Mouse (Mus musculus) liver, adult 2 months (tissue): ENCODE measurements around the gene Cep112. TPM values are rescaled to one million over a fixed set of nuclear protein-coding genes. Genes with fewer than 3 reads are reported as not detected.
A peak's percentile ranks its signal among the peaks of the same experiment; 100 is the strongest.

Experiments used
- DNase-seq: peaks from one replicate; pipeline ENCODE4 v3.0.0-alpha.2; 2011; ENCODE audit warnings: low read depth, low spot score; ENCODE audit errors: extremely low read depth
- H3K27ac ChIP-seq: fragments of 200-500 bp; replicated peaks from 2 replicates; pipeline ENCODE4 v1.5.1; 2012; ENCODE audit warnings: low read depth, mild to moderate bottlenecking, control low read depth, inconsistent platforms, low read length; ENCODE audit not compliant: insufficient read depth
- H3K27me3 ChIP-seq: fragments of 200-500 bp; 2 replicates; pipeline ENCODE4 v1.6.1; 2012; ENCODE audit warnings: mild to moderate bottlenecking, moderate library complexity, low read length, inconsistent platforms; ENCODE audit not compliant: control insufficient read depth, insufficient read depth
- H3K36me3 ChIP-seq: fragments of 200-500 bp; 2 replicates; pipeline ENCODE4 v1.6.1; 2012; ENCODE audit warnings: low read length, inconsistent platforms; ENCODE audit not compliant: control insufficient read depth, insufficient read depth
- H3K4me1 ChIP-seq: fragments of 200-500 bp; 2 replicates; pipeline ENCODE4 v1.6.1; 2011; ENCODE audit warnings: low read length; ENCODE audit not compliant: control insufficient read depth, insufficient read depth
- H3K4me3 ChIP-seq: fragments of 200-500 bp; 2 replicates; pipeline ENCODE4 v1.5.1; 2011; ENCODE audit warnings: low read depth, mild to moderate bottlenecking, control low read depth, low read length, moderate library complexity; ENCODE audit not compliant: insufficient read depth
- H3K79me2 ChIP-seq: fragments of 200-500 bp; 2 replicates; pipeline ENCODE4 v1.6.1; 2012; ENCODE audit warnings: inconsistent platforms, mild to moderate bottlenecking, low read length, moderate library complexity; ENCODE audit not compliant: control insufficient read depth, insufficient read depth
- H3K9ac ChIP-seq: fragments of 200-500 bp; 2 replicates; pipeline ENCODE4 v1.6.1; 2012; ENCODE audit warnings: low read depth, mild to moderate bottlenecking, control low read depth, inconsistent platforms, low read length
- CTCF ChIP-seq: fragments of 200-500 bp; IDR thresholded peaks from 2 replicates; pipeline ENCODE4 v1.5.1; 2011; ENCODE audit warnings: low read depth, low read length, control low read depth
- POLR2A ChIP-seq: fragments of 200-500 bp; IDR thresholded peaks from 2 replicates; pipeline ENCODE4 v1.6.1; 2011; ENCODE audit warnings: low read length, control low read depth; ENCODE audit not compliant: insufficient read depth; ENCODE audit errors: extremely low read depth
- WGBS: fragments of 180-500 bp; shearing (Covaris S2); methylation state at CpG from one replicate; pipeline ENCODE4 v1.1.7; 2018; 5-methylcytosine and 5-hydroxymethylcytosine counted together
- polyA plus RNA-seq: library from polyadenylated mRNA; depleted of rRNA; stranded (reverse); fragments of >200 nt; gene quantifications from 2 replicates; pipeline ENCODE4 v1.2.3, GENCODE M21; 2012
- total RNA-seq: library from RNA; depleted of rRNA; stranded (reverse); fragments of >200 nt; gene quantifications from 2 replicates; pipeline ENCODE4 v1.2.3, GENCODE M21; 2014

Gene Cep112
- total and polyA plus RNA-seq, 2 experiments: 0.21 to 0.65 TPM

GRCm38 (mm10) chr11:108620628-108621433 lies 195.8 kb downstream of the Cep112 start:
- peak; percentile 9 for DNase-seq
- no peak overlapping the region for H3K9ac ChIP-seq
- no peaks in the 10 kb centered on the region for H3K27me3 ChIP-seq
- no peak overlapping the region for H3K4me3 ChIP-seq
- WGBS: 93% methylated on average over 7 of the region's 7 CpGs
- H3K27ac ChIP-seq: no peak overlapping the region
- H3K79me2 ChIP-seq: no peaks in the 10 kb centered on the region
- TF ChIP-seq CTCF: no peak
- TF ChIP-seq POLR2A: no peak
- H3K36me3 ChIP-seq: no peaks in the 10 kb centered on the region
- H3K4me1 ChIP-seq: no peaks in the 10 kb centered on the region; the same call in 1 of the 2 replicates

GRCm38 (mm10) chr11:108621434-108621901 lies 196.5 kb downstream of the Cep112 start:
- Histone ChIP-seq H3K9ac (no peak overlapping the region), H3K36me3 (no peaks in the 10 kb centered on the region), H3K4me3 (no peak overlapping the region), H3K4me1 (no peaks in the 10 kb centered on the region; the same call in 1 of the 2 replicates), H3K27ac (no peak overlapping the region), H3K79me2 (no peaks in the 10 kb centered on the region), H3K27me3 (no peaks in the 10 kb centered on the region)
- 87% methylated on average over 9 of the region's 9 CpGs for WGBS
- TF ChIP-seq CTCF (no peak), POLR2A (no peak)
- DNase-seq: no peak

- TF ChIP-seq POLR2A (no peak), CTCF (no peak)
These were observed 200.7 kb downstream of the Cep112 start for GRCm38 (mm10) chr11:108625546-108626232.

DNA sequence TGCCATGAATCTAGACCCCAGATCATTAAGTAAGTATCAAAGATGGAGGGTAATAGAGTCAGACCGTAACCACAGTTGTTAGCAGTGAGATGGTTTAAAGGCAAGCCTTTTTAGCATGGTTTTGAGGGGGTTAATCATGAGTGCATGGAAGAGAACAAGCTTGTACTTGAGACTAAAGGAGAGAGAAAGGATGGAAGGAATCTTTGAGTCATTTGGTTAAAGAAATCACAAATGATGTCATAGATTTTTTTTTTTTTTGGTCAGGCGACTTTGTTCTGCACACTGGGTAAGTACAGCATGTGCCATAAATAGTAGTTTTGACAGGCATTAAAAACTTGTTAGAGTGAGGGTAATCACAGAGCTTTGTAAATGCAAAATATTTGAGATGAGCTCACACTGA lies 212.8 kb downstream of the Cep112 start:
- Histone ChIP-seq H3K27me3 (no peaks in the 10 kb centered on the region), H3K36me3 (no peaks in the 10 kb centered on the region), H3K79me2 (no peaks in the 10 kb centered on the region), H3K27ac (no peak overlapping the region), H3K4me1 (no peaks in the 10 kb centered on the region), H3K9ac (no peak overlapping the region), H3K4me3 (no peak overlapping the region)
- WGBS: 94% methylated on average over 2 of the region's 2 CpGs
- TF ChIP-seq POLR2A: no peak
- TF ChIP-seq CTCF: no peak
- no peak for DNase-seq

More at GRCm38 (mm10) chr11:108625546-108626232, 200.7 kb downstream of the Cep112 start:
- Histone ChIP-seq H3K27me3 (no peaks in the 10 kb centered on the region), H3K4me1 (no peaks in the 10 kb centered on the region), H3K79me2 (no peaks in the 10 kb centered on the region), H3K4me3 (no peak overlapping the region), H3K36me3 (no peaks in the 10 kb centered on the region), H3K27ac (no peak overlapping the region), H3K9ac (no peak overlapping the region)
- no peak for DNase-seq
- WGBS: 90% methylated on average over 5 of the region's 5 CpGs

GRCm38 (mm10) chr11:108655574-108655973 lies 230.6 kb downstream of the Cep112 start:
- H3K9ac ChIP-seq: no peak overlapping the region
- H3K36me3 ChIP-seq: no peaks in the 10 kb centered on the region
- no peak overlapping the region for H3K4me3 ChIP-seq
- no peaks in the 10 kb centered on the region for H3K79me2 ChIP-seq
- no peaks in the 10 kb centered on the region for H3K4me1 ChIP-seq
- TF ChIP-seq CTCF (no peak), POLR2A (no peak)
- no peaks in the 10 kb centered on the region for H3K27me3 ChIP-seq
- no peak overlapping the region for H3K27ac ChIP-seq
- 86% methylated on average over 2 of the region's 2 CpGs for WGBS
- no peak for DNase-seq
